ENCODE assay signal across 15 mouse cellular contexts in genomic region chr7:128240131-128240784, GRCm38 (mm10). TPM values are rescaled to one million over a fixed set of nuclear protein-coding genes. Genes with fewer than 3 reads are reported as not detected.
A peak's percentile ranks its signal among the peaks of the same experiment; 100 is the strongest.
DNase-seq lines count a peak whose midpoint lies in the region; ATAC-seq lines count a peak whose summit lies in the region.
"Had no signal": no experiment of that assay in that cellular context is flagged by ENCODE, and none has a peak within 500 bp of the region (broad histone marks: within the 10 kb centered on the region; RNA-seq: fewer than 3 reads in every experiment).

No protein-coding gene starts in this region.

- H3K27me3 ChIP-seq in heart, embryonic 13.5 days (replicated peaks): no peaks in the 10 kb centered on the region
- no peaks in the 10 kb centered on the region for H3K27me3 ChIP-seq in megakaryocyte, embryonic 14.5 days (replicated peaks)
- no peaks in the 10 kb centered on the region for H3K27me3 ChIP-seq in splenic B cell, adult 2 months (ENCODE audit: control insufficient read depth, insufficient read depth, low read length, poor library complexity, severe bottlenecking)
- H3K27me3 ChIP-seq: liver, embryonic 15.5 days had no signal

- WGBS in heart, embryonic 13.5 days: 93% methylated on average over 27 of the region's 27 CpGs

- peaks cover 31% of the 10 kb centered on the region for H3K4me1 ChIP-seq in heart, embryonic 13.5 days
- H3K4me1 ChIP-seq in megakaryocyte, embryonic 14.5 days: peaks cover 47% of the 10 kb centered on the region

- intact Hi-C loops in left cerebral cortex, postnatal 36 days (cut with DNase I): no loop called here

- peak overlapping the region; percentile 24; the same call in 1 of the 2 replicates for H3K9ac ChIP-seq in heart, embryonic 13.5 days
- H3K9ac ChIP-seq: liver, embryonic 15.5 days had no signal

- H3K36me3 ChIP-seq in heart, embryonic 13.5 days: peaks cover 65% of the 10 kb centered on the region
- H3K36me3 ChIP-seq in megakaryocyte, embryonic 14.5 days (replicated peaks; ENCODE audit: low read length): peaks cover 67% of the 10 kb centered on the region
- peaks cover 18% of the 10 kb centered on the region for H3K36me3 ChIP-seq in splenic B cell, adult 2 months (ENCODE audit: control insufficient read depth, insufficient read depth, low read length, poor library complexity, severe bottlenecking)

- no peak overlapping the region for H3K4me2 ChIP-seq in heart, embryonic 13.5 days

- H3K4me3 ChIP-seq in heart, embryonic 13.5 days: no peak overlapping the region
- peak overlapping the region; percentile 29 for H3K4me3 ChIP-seq in megakaryocyte, embryonic 14.5 days (replicated peaks)
- H3K4me3 ChIP-seq: liver, embryonic 15.5 days had no signal

- H3K27ac ChIP-seq in heart, embryonic 13.5 days (replicated peaks): no peak overlapping the region
- H3K27ac ChIP-seq: liver, embryonic 15.5 days had no signal

- no peak for ATAC-seq in CD4-positive, CD25-positive, alpha-beta regulatory T cell, adult 4 months
- ATAC-seq in heart, embryonic 13.5 days (ENCODE audit: extremely low read depth, insufficient number of reproducible peaks, low FRiP score, low TSS enrichment): no peak
- no peak for ATAC-seq in megakaryocyte, adult 5-6 weeks (ENCODE audit: poor library complexity, severe bottlenecking)

- peak; percentile 17 for DNase-seq in CD4-positive, CD25-positive, alpha-beta regulatory T cell, adult 2 months (ENCODE audit: low read depth, low spot score)
- DNase-seq in heart, adult 8-10 months (ENCODE audit: low spot score): no peak
- peak; percentile 10 for DNase-seq in splenic B cell, adult 2 months (ENCODE audit: low read depth, low spot score)
- DNase-seq in left cerebral cortex, postnatal 36 days (ENCODE audit: low spot score in 2 of 2): no peak
- DNase-seq: kidney, adult 2 months had no signal

- no peaks in the 10 kb centered on the region for H3K9me3 ChIP-seq in heart, embryonic 13.5 days
- H3K9me3 ChIP-seq in megakaryocyte, embryonic 14.5 days: no peaks in the 10 kb centered on the region
- H3K9me3 ChIP-seq: liver, embryonic 15.5 days had no signal

RNA-seq across cellular contexts. Expression of gene 9130023H24Rik, which starts 2.4 kb away (rescaled TPM):
- 1 to 10 TPM; 4.8 to 5.0 TPM for polyA plus RNA-seq in CD4-positive, CD25-positive, alpha-beta regulatory T cell, adult 4 months (2017; shearing (Covaris generic))
- polyA plus RNA-seq in heart, embryonic 13.5 days (2015; fragmentation: Nextera tagmentation; extraction: Ambion mirVana): 5.8 and 6.5 TPM in 2 replicates
- 1 to 10 TPM; 3.0 to 4.0 (median 3.6) TPM for total RNA-seq in heart, adult 8-10 months (2022)
- polyA plus RNA-seq in megakaryocyte, embryonic 14.5 days (2012; ENCODE audit: insufficient read depth, low replicate concordance): 0.97 and 1.2 TPM in 2 replicates
- 4.4 and 5.1 TPM in 2 replicates for total RNA-seq in megakaryocyte, adult 5-6 weeks (2015)
- total RNA-seq in megakaryocyte, adult 5-6 weeks (2017): 4.3 and 5.3 TPM in 2 replicates
- 1 to 10 TPM; 2.7 to 3.7 TPM for total RNA-seq in left cerebral cortex, postnatal 36 days (2021)

RNA-seq across cellular contexts. Expression of gene Armc5, which starts 3.1 kb away (rescaled TPM):
- 1 to 10 TPM; 3.9 to 4.1 TPM for polyA plus RNA-seq in CD4-positive, CD25-positive, alpha-beta regulatory T cell, adult 4 months (2017; shearing (Covaris generic))
- polyA plus RNA-seq in heart, embryonic 13.5 days (2015; fragmentation: Nextera tagmentation; extraction: Ambion mirVana): 12.8 and 13.1 TPM in 2 replicates
- total RNA-seq in heart, adult 8-10 months (2022): 10 to 100 TPM in 1 of 4 experiments, 1 to 10 TPM in 3; 7.0 to 10.5 (median 7.9) TPM
- polyA plus RNA-seq in megakaryocyte, embryonic 14.5 days (2012; ENCODE audit: insufficient read depth, low replicate concordance): 23.8 and 36.6 TPM in 2 replicates
- total RNA-seq in megakaryocyte, adult 5-6 weeks (2015): 3.1 and 3.9 TPM in 2 replicates
- total RNA-seq in megakaryocyte, adult 5-6 weeks (2017): 7.0 TPM in 2 replicates
- total RNA-seq in left cerebral cortex, postnatal 36 days (2021): 10 to 100 TPM; 11.3 to 13.6 TPM

RNA-seq across cellular contexts. Expression of gene Tgfb1i1, which starts 6.4 kb away (rescaled TPM):
- 1 to 10 TPM; 1.2 to 1.8 TPM for polyA plus RNA-seq in CD4-positive, CD25-positive, alpha-beta regulatory T cell, adult 4 months (2017; shearing (Covaris generic))
- 165 and 177 TPM in 2 replicates for polyA plus RNA-seq in heart, embryonic 13.5 days (2015; fragmentation: Nextera tagmentation; extraction: Ambion mirVana)
- total RNA-seq in heart, adult 8-10 months (2022): 10 to 100 TPM; 13.5 to 15.7 (median 14.6) TPM
- polyA plus RNA-seq in megakaryocyte, embryonic 14.5 days (2012; ENCODE audit: insufficient read depth, low replicate concordance): 12.9 TPM in 2 replicates
- total RNA-seq in megakaryocyte, adult 5-6 weeks (2015): 1.1 TPM in 1 of 2 replicates, not detected in the other
- total RNA-seq in megakaryocyte, adult 5-6 weeks (2017): 0.07 TPM in 1 of 2 replicates, not detected in the other
- 10 to 100 TPM; 19.0 to 22.6 TPM for total RNA-seq in left cerebral cortex, postnatal 36 days (2021)

RNA-seq across cellular contexts. Expression of gene Slc5a2, which starts 25.2 kb away (rescaled TPM):
- polyA plus RNA-seq in CD4-positive, CD25-positive, alpha-beta regulatory T cell, adult 4 months (2017; shearing (Covaris generic)): under 1 TPM in 1 of 2 experiments, not detected in 1; 0.98 TPM
- polyA plus RNA-seq in heart, embryonic 13.5 days (2015; fragmentation: Nextera tagmentation; extraction: Ambion mirVana): not detected in 2 replicates
- total RNA-seq in heart, adult 8-10 months (2022): not detected
- not detected in 2 replicates for polyA plus RNA-seq in megakaryocyte, embryonic 14.5 days (2012; ENCODE audit: insufficient read depth, low replicate concordance)
- 0.68 TPM in 1 of 2 replicates, not detected in the other for total RNA-seq in megakaryocyte, adult 5-6 weeks (2015)
- not detected in 2 replicates for total RNA-seq in megakaryocyte, adult 5-6 weeks (2017)
- not detected for total RNA-seq in left cerebral cortex, postnatal 36 days (2021)
- total RNA-seq: gastrocnemius, postnatal 4 days; hematopoietic stem cell, adult 5-6 weeks; layer of hippocampus, postnatal 14 days had no signal
- polyA plus RNA-seq: small intestine, adult 2 months had no signal

RNA-seq across cellular contexts. Expression of gene Cox6a2, which starts 34.1 kb away (rescaled TPM):
- polyA plus RNA-seq in CD4-positive, CD25-positive, alpha-beta regulatory T cell, adult 4 months (2017; shearing (Covaris generic)): under 1 TPM in 1 of 2 experiments, not detected in 1; 0.82 TPM
- polyA plus RNA-seq in heart, embryonic 13.5 days (2015; fragmentation: Nextera tagmentation; extraction: Ambion mirVana): 617 and 701 TPM in 2 replicates
- 1,000 to 10,000 TPM; 2,334 to 3,880 (median 3,044) TPM for total RNA-seq in heart, adult 8-10 months (2022)
- polyA plus RNA-seq in megakaryocyte, embryonic 14.5 days (2012; ENCODE audit: insufficient read depth, low replicate concordance): 7.2 TPM in 1 of 2 replicates, not detected in the other
- 1.3 and 6.9 TPM in 2 replicates for total RNA-seq in megakaryocyte, adult 5-6 weeks (2015)
- 2.9 and 5.4 TPM in 2 replicates for total RNA-seq in megakaryocyte, adult 5-6 weeks (2017)
- total RNA-seq in left cerebral cortex, postnatal 36 days (2021): 1 to 10 TPM; 7.4 to 8.7 TPM
- polyA plus RNA-seq: forebrain, embryonic 11.5 days had no signal

Comparison
In these comparisons a context has a peak if more than half of its experiments do, and no peak if none do; other contexts are left out.
1. DNase-seq: peak in CD4-positive, CD25-positive, alpha-beta regulatory T cell, adult 2 months (single experiment) and splenic B cell, adult 2 months (single experiment); none in heart, adult 8-10 months (single experiment) and left cerebral cortex, postnatal 36 days (0 of 2).
2. RNA of gene Tgfb1i1, which starts 6.4 kb away (total RNA-seq): 19.0 to 22.6 TPM in left cerebral cortex, postnatal 36 days and 13.5 to 15.7 TPM in heart, adult 8-10 months; 0.07 to 1.1 TPM in megakaryocyte, adult 5-6 weeks; every median in the first group is over 4 times any median in the second.